Mouse (Mus musculus): ENCODE results near the gene Ankrd34b. TPM values are rescaled to one million over a fixed set of nuclear protein-coding genes. Genes with fewer than 3 reads are reported as not detected.

The Ankrd34b gene
- polyA plus RNA-seq, 1 experiment from 2014 or later = 0.07 TPM

Other genes starting within 250 kb of the Ankrd34b start
- gene Gm20379, start 119.9 kb upstream of the Ankrd34b start, polyA plus RNA-seq (2015; fragmentation: Nextera tagmentation; extraction: Ambion mirVana) = 0.63 and 1.3 TPM in 2 replicates
- gene Dhfr, start 71.2 kb upstream of the Ankrd34b start, polyA plus RNA-seq (2015; fragmentation: Nextera tagmentation; extraction: Ambion mirVana) = 12.1 and 12.3 TPM in 2 replicates
- gene Msh3, start 70.9 kb upstream of the Ankrd34b start, polyA plus RNA-seq (2015; fragmentation: Nextera tagmentation; extraction: Ambion mirVana) = 22.5 and 24.2 TPM in 2 replicates
- 0.28 TPM in 2 replicates for gene Fam151b, start 58.1 kb downstream of the Ankrd34b start, polyA plus RNA-seq (2015; fragmentation: Nextera tagmentation; extraction: Ambion mirVana)
- gene Zfyve16, start 105.0 kb downstream of the Ankrd34b start, polyA plus RNA-seq (2015; fragmentation: Nextera tagmentation; extraction: Ambion mirVana) = 10.3 and 10.5 TPM in 2 replicates
- not detected in 2 replicates for gene Spz1, start 150.3 kb downstream of the Ankrd34b start, polyA plus RNA-seq (2015; fragmentation: Nextera tagmentation; extraction: Ambion mirVana)
- gene Serinc5, start 185.2 kb downstream of the Ankrd34b start, polyA plus RNA-seq (2015; fragmentation: Nextera tagmentation; extraction: Ambion mirVana) = 18.8 and 20.0 TPM in 2 replicates